Mouse (Mus musculus): ENCODE results near the gene Ier2. TPM values are rescaled to one million over a fixed set of nuclear protein-coding genes. Genes with fewer than 3 reads are reported as not detected.

The Ier2 gene
- 71.6 and 103 TPM in 2 replicates for polyA plus RNA-seq (2016; fragmentation: Nextera tagmentation; extraction: Ambion mirVana)

- DNase-seq (ENCODE audit: low spot score) = peak; percentile 98
- H3K27me3 ChIP-seq (ENCODE audit: insufficient read depth, poor library complexity, severe bottlenecking) = no peaks in the 10 kb centered on the region
- H3K4me1 ChIP-seq = peaks cover 42% of the 10 kb centered on the region
- no peaks in the 10 kb centered on the region for H3K36me3 ChIP-seq
- under 1% methylated on average over 27 of the region's 27 CpGs for WGBS
- peak within 1 kb of the TSS; percentile 97 for H3K27ac ChIP-seq
- H3K9me3 ChIP-seq = no peaks in the 10 kb centered on the region
- peak within 1 kb of the TSS; percentile 92 for H3K4me3 ChIP-seq
Observed at GRCm38 (mm10) chr8:84662581-84663065, at the start of gene Ier2. TSS of gene Ier2 (minus strand) at chr8:84662852.

DNA sequence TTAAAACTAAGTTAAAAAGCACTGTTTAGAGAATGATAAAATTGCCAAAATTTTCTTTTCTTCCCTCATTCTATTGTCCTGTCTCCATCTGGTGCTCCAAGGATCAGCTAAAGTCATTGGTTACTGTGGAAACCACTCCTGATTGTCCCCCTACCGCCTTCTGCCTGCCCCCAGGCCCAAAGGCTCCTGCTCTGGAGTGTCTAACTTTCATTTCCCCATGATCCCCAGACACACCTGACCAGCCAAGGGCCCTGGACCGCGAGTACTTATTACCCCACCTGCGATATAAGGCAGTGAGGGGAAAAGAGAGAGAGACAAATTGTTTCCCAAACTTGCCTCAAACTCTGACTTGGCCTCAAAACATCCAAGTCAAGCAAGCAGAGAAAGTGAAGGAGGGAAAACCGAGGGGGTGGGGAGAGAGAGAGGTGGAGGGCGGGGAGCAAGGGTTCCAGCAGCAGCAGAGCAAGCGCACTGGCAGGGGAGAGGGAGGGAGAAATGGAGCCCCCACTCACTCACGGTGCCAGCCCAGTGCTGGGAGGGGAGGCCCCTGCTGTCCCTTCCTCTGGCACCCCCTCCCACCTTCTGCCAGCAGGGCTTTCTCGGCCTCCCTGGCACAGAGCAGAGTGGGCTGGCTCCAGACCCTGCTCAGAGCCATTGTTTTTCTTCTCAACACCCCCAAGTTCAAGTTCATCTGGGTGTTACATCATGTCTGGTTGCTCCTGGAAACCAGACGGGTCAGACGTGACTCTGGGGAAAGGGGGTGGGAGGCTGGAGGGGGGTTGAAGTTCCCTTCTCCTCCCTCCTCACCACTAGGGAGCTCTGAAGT, 49.5 kb upstream of the Ier2 start:
- DNase-seq (ENCODE audit: low spot score) = no peak
- H3K4me3 ChIP-seq = no peak overlapping the region
- peak overlapping the region; percentile 37; the same call in 1 of the 2 replicates for H3K27ac ChIP-seq
- H3K36me3 ChIP-seq = no peaks in the 10 kb centered on the region
- H3K27me3 ChIP-seq (ENCODE audit: insufficient read depth, poor library complexity, severe bottlenecking) = peaks cover 100% of the 10 kb centered on the region
- 26% methylated on average over 10 of the region's 11 CpGs for WGBS
- H3K9me3 ChIP-seq = no peaks in the 10 kb centered on the region
- H3K4me1 ChIP-seq = peaks cover 55% of the 10 kb centered on the region

DNA sequence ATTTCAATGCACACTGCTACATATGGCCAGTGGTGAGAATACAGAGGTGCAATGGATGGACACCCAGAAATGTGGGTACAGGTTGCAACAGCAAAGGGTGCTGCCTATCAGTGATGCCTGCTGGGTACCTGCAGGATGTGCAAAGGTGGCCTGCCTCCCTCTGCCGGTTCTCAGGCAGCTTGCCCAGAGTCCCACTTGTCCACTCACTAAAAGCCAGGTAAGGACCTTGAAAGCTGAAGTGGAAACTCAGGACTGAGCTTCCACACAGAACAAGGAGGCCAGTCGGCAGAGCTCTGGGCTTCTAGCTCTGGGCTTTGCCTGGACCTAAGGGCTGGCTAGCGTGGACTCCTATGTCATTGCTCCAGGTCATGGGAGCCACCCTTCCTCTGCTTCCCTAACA, 48.7 kb upstream of the Ier2 start:
- Histone ChIP-seq H3K27ac (peak overlapping the region; percentile 29), H3K27me3 (ENCODE audit: insufficient read depth, poor library complexity, severe bottlenecking) (peaks cover 100% of the 10 kb centered on the region), H3K4me1 (peaks cover 63% of the 10 kb centered on the region), H3K4me3 (no peak overlapping the region), H3K9me3 (no peaks in the 10 kb centered on the region), H3K36me3 (no peaks in the 10 kb centered on the region)
- WGBS = 43% methylated on average over 3 of the region's 3 CpGs
- DNase-seq (ENCODE audit: low spot score) = no peak

DNA sequence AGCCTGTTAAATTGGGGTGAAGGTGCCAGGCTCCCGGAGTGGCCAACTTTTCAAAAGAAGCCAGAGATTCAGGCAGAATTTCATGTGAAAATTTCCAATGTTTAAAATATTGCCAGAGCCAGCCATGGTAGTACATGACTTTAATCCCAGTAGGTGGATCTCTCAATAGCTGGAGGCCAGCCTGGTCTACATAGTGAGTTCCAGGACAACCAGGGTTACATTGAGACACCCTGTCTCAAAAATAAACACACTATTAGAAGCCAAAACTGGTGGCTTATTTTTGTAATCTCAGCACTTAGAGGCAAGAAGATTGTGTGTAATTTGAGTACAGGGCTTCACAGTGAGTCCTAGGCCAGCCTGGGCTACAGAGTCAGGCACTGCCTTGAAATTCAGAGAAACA, 47.3 kb upstream of the Ier2 start:
- WGBS = 98% methylated on average over 1 of the region's 1 CpGs
- 0 out of 2 replicates have a peak overlapping the region, but pooled peaks have one; percentile 17 for H3K27ac ChIP-seq
- H3K36me3 ChIP-seq = no peaks in the 10 kb centered on the region
- peaks cover 95% of the 10 kb centered on the region for H3K27me3 ChIP-seq (ENCODE audit: insufficient read depth, poor library complexity, severe bottlenecking)
- no peak for DNase-seq (ENCODE audit: low spot score)
- no peaks in the 10 kb centered on the region for H3K9me3 ChIP-seq
- H3K4me3 ChIP-seq = no peak overlapping the region
- H3K4me1 ChIP-seq = peaks cover 62% of the 10 kb centered on the region

DNA sequence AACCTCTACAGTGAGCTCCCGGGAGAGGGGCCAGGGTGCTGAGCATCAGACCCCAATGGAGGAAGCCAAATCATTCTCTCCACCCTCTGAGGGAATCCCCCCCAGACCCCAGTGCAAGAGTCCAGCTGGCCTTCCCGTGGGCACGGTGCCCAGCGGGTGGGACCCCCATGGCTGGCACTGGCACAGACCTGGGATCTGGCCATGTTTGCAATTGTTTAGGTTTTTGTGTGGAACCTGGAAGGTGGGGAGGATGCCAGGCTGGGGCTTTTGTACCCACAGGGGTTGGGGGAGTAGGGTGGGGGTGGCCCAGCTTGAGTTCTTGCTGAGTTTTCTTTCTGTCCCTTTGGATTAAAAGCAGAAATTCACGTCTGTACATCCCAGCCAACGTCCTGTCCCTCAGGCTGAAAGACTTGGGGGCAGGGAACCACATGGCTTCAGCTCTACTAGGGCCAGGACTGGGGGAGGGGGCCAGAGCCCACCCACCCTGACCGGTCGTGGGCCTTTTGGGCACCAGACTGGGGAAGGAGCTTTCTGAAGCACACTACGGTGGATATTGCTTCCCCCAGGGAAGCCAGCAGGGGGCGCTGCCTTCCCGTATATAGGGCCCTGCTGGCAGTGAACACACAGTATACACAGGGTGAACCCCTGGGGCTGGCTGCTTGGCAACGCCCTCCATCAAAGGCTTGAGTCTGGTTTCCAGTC, 46.3 kb upstream of the Ier2 start:
- 16% methylated on average over 12 of the region's 12 CpGs for WGBS
- DNase-seq (ENCODE audit: low spot score) = peak; percentile 93
- Histone ChIP-seq H3K4me1 (peaks cover 69% of the 10 kb centered on the region), H3K27ac (peak overlapping the region; percentile 17; the same call in 1 of the 2 replicates), H3K4me3 (0 out of 2 replicates have a peak overlapping the region, but pooled peaks have one; percentile 15), H3K36me3 (no peaks in the 10 kb centered on the region), H3K9me3 (no peaks in the 10 kb centered on the region), H3K27me3 (ENCODE audit: insufficient read depth, poor library complexity, severe bottlenecking) (peaks cover 95% of the 10 kb centered on the region)

GRCm38 (mm10) chr8:84708071-84708541, 45.5 kb upstream of the Ier2 start:
- Histone ChIP-seq H3K9me3 (no peaks in the 10 kb centered on the region), H3K4me3 (peak overlapping the region; percentile 53), H3K27me3 (ENCODE audit: insufficient read depth, poor library complexity, severe bottlenecking) (peaks cover 95% of the 10 kb centered on the region), H3K36me3 (no peaks in the 10 kb centered on the region), H3K4me1 (peaks cover 65% of the 10 kb centered on the region), H3K27ac (peak overlapping the region; percentile 82)
- no peak for DNase-seq (ENCODE audit: low spot score)
- 5% methylated on average over 15 of the region's 15 CpGs for WGBS

DNA sequence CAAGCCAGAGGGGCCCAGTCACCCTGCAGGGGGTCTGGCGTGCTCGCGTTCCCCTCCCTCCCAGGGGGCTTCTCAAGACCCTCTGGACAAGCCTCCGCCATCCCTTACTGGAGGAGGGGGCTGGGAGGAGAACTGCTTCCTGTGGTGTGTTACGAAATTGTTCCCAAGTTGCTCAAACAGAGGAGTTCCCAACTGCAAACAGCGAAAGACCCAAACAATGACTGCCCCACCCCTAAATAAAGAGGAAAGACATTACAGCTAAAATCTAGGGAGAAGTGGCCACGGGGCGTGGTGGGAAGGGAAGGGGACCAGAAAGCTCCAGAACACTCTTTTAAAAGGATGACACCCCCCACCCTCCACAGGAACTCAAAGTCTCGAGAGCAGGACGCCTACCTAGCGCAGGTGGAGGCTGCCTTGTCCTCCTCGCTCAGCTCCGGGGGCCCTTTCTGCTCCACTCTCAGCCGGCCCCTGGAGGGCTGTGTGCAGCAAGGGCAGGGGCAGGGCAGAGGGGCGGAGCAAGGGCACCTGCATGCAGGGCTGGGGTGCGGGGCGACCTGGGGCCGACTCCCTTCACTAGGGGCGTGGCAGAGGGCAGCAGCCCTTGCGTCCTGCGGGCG, 44.7 kb upstream of the Ier2 start:
- no peaks in the 10 kb centered on the region for H3K9me3 ChIP-seq
- peaks cover 63% of the 10 kb centered on the region for H3K4me1 ChIP-seq
- no peaks in the 10 kb centered on the region for H3K36me3 ChIP-seq
- peak overlapping the region; percentile 53 for H3K4me3 ChIP-seq
- peak; percentile 92 for DNase-seq (ENCODE audit: low spot score)
- H3K27me3 ChIP-seq (ENCODE audit: insufficient read depth, poor library complexity, severe bottlenecking) = peaks cover 95% of the 10 kb centered on the region
- H3K27ac ChIP-seq = peak overlapping the region; percentile 82
- 2% methylated on average over 22 of the region's 22 CpGs for WGBS

- Histone ChIP-seq H3K36me3 (no peaks in the 10 kb centered on the region), H3K27me3 (ENCODE audit: insufficient read depth, poor library complexity, severe bottlenecking) (peaks cover 95% of the 10 kb centered on the region), H3K9me3 (no peaks in the 10 kb centered on the region), H3K27ac (peak overlapping the region; percentile 82), H3K4me3 (peak overlapping the region; percentile 53), H3K4me1 (peaks cover 64% of the 10 kb centered on the region)
- DNase-seq (ENCODE audit: low spot score) = peak; percentile 79
- WGBS = under 1% methylated on average over 45 of the region's 45 CpGs
Observed at GRCm38 (mm10) chr8:84706610-84707266, 44.1 kb upstream of the Ier2 start.

DNA sequence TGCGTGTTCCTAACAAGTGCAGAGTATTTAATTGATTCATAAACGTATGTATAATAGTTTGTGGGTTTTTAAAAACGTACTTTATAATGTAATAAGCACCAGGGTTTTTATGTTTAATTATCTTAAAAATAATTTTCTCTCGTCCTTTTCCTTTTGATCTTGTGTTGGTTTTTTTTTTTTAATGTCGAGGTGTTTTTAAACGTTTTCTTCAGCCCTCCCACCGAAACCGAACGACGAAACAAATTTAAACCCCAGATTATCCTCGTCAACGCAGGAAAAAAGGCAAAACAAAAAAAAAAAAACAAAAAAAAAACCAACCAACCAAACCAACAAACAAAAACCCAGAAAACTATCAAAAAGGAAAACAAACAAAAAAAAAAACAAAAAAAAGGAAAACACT, 43.3 kb upstream of the Ier2 start:
- H3K27me3 ChIP-seq (ENCODE audit: insufficient read depth, poor library complexity, severe bottlenecking) = peaks cover 95% of the 10 kb centered on the region
- H3K4me3 ChIP-seq = peak overlapping the region; percentile 53
- no peaks in the 10 kb centered on the region for H3K9me3 ChIP-seq
- 2% methylated on average over 12 of the region's 12 CpGs for WGBS
- DNase-seq (ENCODE audit: low spot score) = no peak
- H3K36me3 ChIP-seq = no peaks in the 10 kb centered on the region
- peaks cover 69% of the 10 kb centered on the region for H3K4me1 ChIP-seq
- H3K27ac ChIP-seq = peak overlapping the region; percentile 82

GRCm38 (mm10) chr8:84704867-84705831, 42.5 kb upstream of the Ier2 start:
- peak overlapping the region; percentile 82 for H3K27ac ChIP-seq
- WGBS = 1% methylated on average over 57 of the region's 61 CpGs
- no peaks in the 10 kb centered on the region for H3K36me3 ChIP-seq
- peak; percentile 86 for DNase-seq (ENCODE audit: low spot score)
- H3K27me3 ChIP-seq (ENCODE audit: insufficient read depth, poor library complexity, severe bottlenecking) = peaks cover 88% of the 10 kb centered on the region
- peak overlapping the region; percentile 53 for H3K4me3 ChIP-seq
- no peaks in the 10 kb centered on the region for H3K9me3 ChIP-seq
- peaks cover 73% of the 10 kb centered on the region for H3K4me1 ChIP-seq

DNA sequence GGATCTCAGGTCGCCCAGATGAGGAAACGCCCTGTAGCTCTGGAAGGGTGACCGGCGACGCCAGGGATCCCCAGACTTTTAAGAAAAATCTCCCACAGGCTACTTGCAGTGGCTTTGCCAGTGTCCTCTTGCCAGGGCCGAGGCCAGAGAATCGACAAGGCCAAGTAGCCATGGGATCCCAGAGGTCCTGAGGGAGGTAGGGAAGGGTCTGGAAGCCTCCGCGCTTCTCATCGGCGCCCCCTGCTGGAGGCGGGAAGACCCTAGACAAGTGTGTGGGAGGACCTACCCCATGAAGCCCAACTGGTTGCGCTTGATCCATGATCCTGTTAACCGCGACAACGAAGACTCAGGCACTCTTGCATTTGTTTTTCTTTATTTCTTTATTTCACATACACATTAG, 41.7 kb upstream of the Ier2 start:
- Histone ChIP-seq H3K27ac (peak overlapping the region; percentile 84), H3K36me3 (peaks cover 4% of the 10 kb centered on the region), H3K4me1 (peaks cover 77% of the 10 kb centered on the region), H3K9me3 (no peaks in the 10 kb centered on the region), H3K27me3 (ENCODE audit: insufficient read depth, poor library complexity, severe bottlenecking) (peaks cover 80% of the 10 kb centered on the region), H3K4me3 (peak overlapping the region; percentile 53)
- WGBS = 1% methylated on average over 16 of the region's 16 CpGs
- peak; percentile 92 for DNase-seq (ENCODE audit: low spot score)

All from heart, embryonic 10.5 days (tissue).